Mouse (Mus musculus) spleen, adult 10 weeks (tissue): ENCODE results near the gene Ost4. TPM values are rescaled to one million over a fixed set of nuclear protein-coding genes. Genes with fewer than 3 reads are reported as not detected.

Experiments
- polyA plus RNA-seq: library from polyadenylated mRNA; stranded (reverse); fragments of 350-450 nt; fragmentation: Illumina TruSeq; extraction: RNeasy Lipid Tissue Mini Kit (QIAGEN cat#74804); gene quantifications from one replicate; pipeline ENCODE4 v1.2.3, GENCODE M21; 2015; ENCODE audit warnings: low replicate concordance; ENCODE audit not compliant: insufficient read depth

The Ost4 gene
- 182 TPM for polyA plus RNA-seq

GRCm38 (mm10) chr5:30907413-30908059 is at the start of gene Ost4:
Ost4 (minus strand) TSS chr5:30907788.

GRCm38 (mm10) chr5:30944956-30945781 is 37.6 kb upstream of the Ost4 start, which contains the start of gene Cgref1:
Cgref1 (minus strand) TSS chr5:30945591.

GRCm38 (mm10) chr5:30921256-30922033 is 13.9 kb upstream of the Ost4 start, which contains the start of gene Khk:
Khk (plus strand) TSS chr5:30921431.

GRCm38 (mm10) chr5:30913060-30913841 is 5.7 kb upstream of the Ost4 start, which contains the start of gene Emilin1:
Emilin1 (plus strand) TSS chr5:30913402.

GRCm38 (mm10) chr5:30888337-30889087 is 19.1 kb downstream of the Ost4 start, which contains the start of gene Agbl5:
Agbl5 (plus strand) TSS chr5:30888694.

GRCm38 (mm10) chr5:30867712-30868111 is 39.9 kb downstream of the Ost4 start, which contains the start of gene Tmem214:
Tmem214 (plus strand) TSS chr5:30868012.

Other genes starting within 250 kb of the Ost4 start
- 67.7 TPM for gene Cenpa, start 241.0 kb downstream of the Ost4 start, polyA plus RNA-seq
- 0.04 TPM for gene Dpysl5, start 196.2 kb downstream of the Ost4 start, polyA plus RNA-seq
- 10.2 TPM for gene Mapre3, start 93.1 kb downstream of the Ost4 start, polyA plus RNA-seq
- gene Tmem214, start 39.8 kb downstream of the Ost4 start, polyA plus RNA-seq = 22.5 TPM
- 9.6 TPM for gene Agbl5, start 19.1 kb downstream of the Ost4 start, polyA plus RNA-seq
- 12.1 TPM for gene Emilin1, start 5.6 kb upstream of the Ost4 start, polyA plus RNA-seq
- 8.0 TPM for gene Khk, start 13.6 kb upstream of the Ost4 start, polyA plus RNA-seq
- not detected for gene Cgref1, start 37.8 kb upstream of the Ost4 start, polyA plus RNA-seq
- 147 TPM for gene Preb, start 52.6 kb upstream of the Ost4 start, polyA plus RNA-seq
- gene Tcf23, start 60.9 kb upstream of the Ost4 start, polyA plus RNA-seq = 0.54 TPM
- gene Atraid, start 140.5 kb upstream of the Ost4 start, polyA plus RNA-seq = 100 TPM
- 5.0 TPM for gene Slc5a6, start 141.1 kb upstream of the Ost4 start, polyA plus RNA-seq
- gene Cad, start 147.0 kb upstream of the Ost4 start, polyA plus RNA-seq = 12.4 TPM
- not detected for gene Dnajc5g, start 198.5 kb upstream of the Ost4 start, polyA plus RNA-seq
- gene Slc30a3, start 200.4 kb upstream of the Ost4 start, polyA plus RNA-seq = not detected
- not detected for gene Trim54, start 208.9 kb upstream of the Ost4 start, polyA plus RNA-seq
- gene Ucn, start 231.0 kb upstream of the Ost4 start, polyA plus RNA-seq = not detected
- 37.0 TPM for gene Mpv17, start 246.5 kb upstream of the Ost4 start, polyA plus RNA-seq